Mouse (Mus musculus): ENCODE measurements around the gene Traf4. TPM values are rescaled to one million over a fixed set of nuclear protein-coding genes. Genes with fewer than 3 reads are reported as not detected.

Traf4 gene
- total RNA-seq (2012; rRNA removed) (21.0 and 42.0 TPM in 2 replicates), polyA plus RNA-seq (2012; ENCODE audit: insufficient read depth in 1 of 2, insufficient read length in 2 of 2, low read depth in 1 of 2, low replicate concordance in 2 of 2, missing spikeins in 1 of 2) (10 to 100 TPM in 1 of 2 experiments, not detected in 1; 34.4 TPM)

DNA sequence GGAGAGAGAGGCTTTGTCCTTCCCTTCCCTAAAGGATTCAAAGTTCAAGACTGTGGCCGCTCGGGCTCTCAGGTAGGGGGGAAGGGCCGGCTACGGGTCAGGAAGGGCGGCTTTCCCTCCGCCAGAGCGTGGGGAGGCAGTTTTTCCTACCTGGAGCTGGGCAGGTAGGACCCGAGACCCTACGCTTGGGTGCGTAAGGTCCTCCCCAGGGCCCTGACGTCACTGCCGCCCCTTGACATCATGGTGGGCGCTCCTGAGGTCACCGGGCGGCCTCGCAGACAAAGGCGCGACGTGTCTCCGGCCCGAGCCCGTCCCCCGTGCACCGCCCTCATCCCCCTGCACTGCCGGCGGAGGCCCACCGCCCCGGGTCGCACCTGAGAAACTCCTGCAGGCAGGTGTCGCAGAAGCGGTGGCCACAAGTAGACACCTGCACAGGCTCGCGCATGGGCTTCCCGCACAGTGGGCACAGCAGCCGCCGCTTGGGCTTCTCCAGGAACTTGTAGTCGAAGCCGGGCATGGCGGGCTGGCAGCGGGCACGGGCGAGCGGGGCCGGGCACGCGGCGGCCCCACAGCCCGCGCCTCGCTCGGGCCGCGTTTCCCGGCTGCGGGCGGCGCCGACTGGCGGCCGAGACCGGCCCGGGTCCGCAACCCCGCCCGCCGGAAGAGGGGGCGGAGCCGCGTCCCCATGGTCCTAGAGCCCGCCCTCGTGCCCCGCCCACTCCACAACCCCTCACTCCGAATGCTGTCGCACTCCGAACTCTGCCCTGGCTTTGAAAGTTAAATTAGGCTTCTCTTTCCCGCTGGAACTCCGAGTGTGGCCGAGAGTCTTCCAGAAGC lies at the start of gene Traf4:
Gene Traf4, minus strand, starts transcription at position 666 of the 837 bp plus-strand sequence.
- Histone ChIP-seq H3K4me3 (ENCODE audit: control insufficient read depth in 1 of 2, insufficient read depth in 1 of 2, low read depth in 2 of 2, low read length in 2 of 2) (peak within 1 kb of the TSS; percentile 87 to 92), H3K9me3 (replicated peaks; ENCODE audit: insufficient read depth, low read length) (no peaks in the 10 kb centered on the region), H3K27me3 (ENCODE audit: control insufficient read depth in 1 of 2, insufficient read depth in 2 of 2, low read length in 2 of 2) (no peaks in the 10 kb centered on the region), H3K79me2 (ENCODE audit: control insufficient read depth, insufficient read depth, low read length, poor library complexity) (peaks cover 13% of the 10 kb centered on the region), H3K9ac (ENCODE audit: control insufficient read depth, low read depth, low read length, poor library complexity, severe bottlenecking) (peak within 1 kb of the TSS; percentile 89), H3K27ac (ENCODE audit: control insufficient read depth, low read depth, low read length) (peak within 1 kb of the TSS; percentile 65), H3K36me3 (ENCODE audit: control insufficient read depth in 1 of 2, insufficient read depth in 2 of 2, low read length in 2 of 2) (peaks cover 0 to 23% of the 10 kb centered on the region in 2 experiments; a peak in 2 of 4 replicates), H3K4me1 (ENCODE audit: control insufficient read depth in 1 of 2, insufficient read depth in 2 of 2, low read length in 2 of 2) (peaks cover 20 to 37% of the 10 kb centered on the region in 2 experiments)
- peak in 2 of 3 experiments; percentile 34 to 65; a peak in 3 of 6 replicates for TF ChIP-seq CTCF (IDR thresholded peaks at IDR 0.05 in 2 of 3, conservative IDR thresholded peaks at IDR 0.05 in 1 of 3; ENCODE audit: control insufficient read depth in 1 of 3, insufficient read depth in 1 of 3, low read depth in 2 of 3, low read length in 3 of 3, poor library complexity in 1 of 3, severe bottlenecking in 1 of 3)
- TF ChIP-seq NELFE (IDR thresholded peaks at IDR 0.05; ENCODE audit: low read depth, low read length), result peak; percentile 80
- peak; percentile 80; the same call in 1 of the 2 replicates for TF ChIP-seq MXI1 (IDR thresholded peaks at IDR 0.05; ENCODE audit: low read depth, low read length)
- TF ChIP-seq ZNF384 (IDR thresholded peaks at IDR 0.05; ENCODE audit: low read depth, low read length), result no peak
- TF ChIP-seq KAT2A (conservative IDR thresholded peaks at IDR 0.05; ENCODE audit: low read depth, low read length), result no peak
- TF ChIP-seq UBTF (IDR thresholded peaks at IDR 0.05; ENCODE audit: borderline replicate concordance, insufficient read depth, low read depth, low read length), result 0 out of 2 replicates have a peak, but pooled peaks have one; percentile 71
- no peak for TF ChIP-seq CHD2 (IDR thresholded peaks at IDR 0.05; ENCODE audit: low read length)
- TF ChIP-seq HCFC1 (IDR thresholded peaks at IDR 0.05; ENCODE audit: low read depth, low read length), result peak; percentile 70
- no peak for TF ChIP-seq TAL1 (IDR thresholded peaks at IDR 0.05; ENCODE audit: low read length)
- no peak for TF ChIP-seq ZKSCAN1 (IDR thresholded peaks at IDR 0.05; ENCODE audit: low read depth, low read length)
- no peak for TF ChIP-seq JUND (IDR thresholded peaks at IDR 0.05; ENCODE audit: low read depth, low read length)
- TF ChIP-seq ELF1 (IDR thresholded peaks at IDR 0.05; ENCODE audit: low read depth, low read length), result peak; percentile 44; the same call in 1 of the 2 replicates
- 0 out of 2 replicates have a peak, but pooled peaks have one; percentile 54 for TF ChIP-seq CHD1 (IDR thresholded peaks at IDR 0.05; ENCODE audit: low read depth, low read length)
- TF ChIP-seq SMC3 (IDR thresholded peaks at IDR 0.05; ENCODE audit: low read depth, low read length), result peak; percentile 26; the same call in 1 of the 2 replicates
- peak; percentile 76 to 95 for TF ChIP-seq POLR2A (IDR thresholded peaks at IDR 0.05; ENCODE audit: control insufficient read depth in 1 of 2, insufficient read depth in 1 of 2, low read depth in 1 of 2, low read length in 2 of 2, poor library complexity in 1 of 2)
- TF ChIP-seq TCF12 (IDR thresholded peaks at IDR 0.05; ENCODE audit: low read depth, low read length), result peak; percentile 49
- no peak for TF ChIP-seq BHLHE40 (IDR thresholded peaks at IDR 0.05; ENCODE audit: borderline replicate concordance, low read depth, low read length)
- TF ChIP-seq NRF1 (IDR thresholded peaks at IDR 0.05; ENCODE audit: insufficient read depth, low read depth, low read length, poor library complexity, severe bottlenecking), result no peak; the same call in 1 of the 2 replicates
- TF ChIP-seq RCOR1 (IDR thresholded peaks at IDR 0.05; ENCODE audit: low read depth, low read length), result no peak
- TF ChIP-seq SIN3A (IDR thresholded peaks at IDR 0.05; ENCODE audit: low read length), result peak; percentile 47
- TF ChIP-seq USF1 (IDR thresholded peaks at IDR 0.05; ENCODE audit: low read depth, low read length), result peak; percentile 58
- TF ChIP-seq ZC3H11A (IDR thresholded peaks at IDR 0.05; ENCODE audit: low read depth, low read length), result 0 out of 2 replicates have a peak, but pooled peaks have one; percentile 7
- TF ChIP-seq MAZ (IDR thresholded peaks at IDR 0.05; ENCODE audit: low read depth, low read length), result 0 out of 2 replicates have a peak, but pooled peaks have one; percentile 72
- TF ChIP-seq MYC (IDR thresholded peaks at IDR 0.05; ENCODE audit: low read depth, low read length), result 0 out of 2 replicates have a peak, but pooled peaks have one; percentile 25
- TF ChIP-seq GATA1 (IDR thresholded peaks at IDR 0.05; ENCODE audit: low read depth, low read length), result no peak
- no peak for TF ChIP-seq MEF2A (IDR thresholded peaks at IDR 0.05; ENCODE audit: extremely low read depth, insufficient replicate concordance, low read depth, low read length, poor library complexity, severe bottlenecking)
- peak; percentile 50; the same call in 1 of the 2 replicates for TF ChIP-seq GABPA (IDR thresholded peaks at IDR 0.05; ENCODE audit: low read depth, low read length)
- TF ChIP-seq ZMIZ1 (IDR thresholded peaks at IDR 0.05; ENCODE audit: low read depth, low read length), result peak; percentile 83
- TF ChIP-seq TBP (IDR thresholded peaks at IDR 0.05; ENCODE audit: low read depth, low read length), result no peak
- TF ChIP-seq POLR2AphosphoS2 (IDR thresholded peaks at IDR 0.05; ENCODE audit: low read length), result peak; percentile 82
- TF ChIP-seq ETS1 (IDR thresholded peaks at IDR 0.05; ENCODE audit: low read depth, low read length), result no peak
- no peak for TF ChIP-seq E2F4 (IDR thresholded peaks at IDR 0.05; ENCODE audit: borderline replicate concordance, low read depth, low read length)
- DNase-seq (ENCODE audit: low read depth, low spot score), result peak; percentile 89
